Mouse (Mus musculus) heart, embryonic 11.5 days (tissue): ENCODE results near the gene Fam102a. TPM values are rescaled to one million over a fixed set of nuclear protein-coding genes. Genes with fewer than 3 reads are reported as not detected.
A peak's percentile ranks its signal among the peaks of the same experiment; 100 is the strongest.

Experiments
- ATAC-seq: fragments of 200-750 bp; cut with Nextera tagmentation; replicated peaks from 2 replicates; pipeline ENCODE4 v1.8.0; 2017; ENCODE audit warnings: moderate library complexity; ENCODE audit not compliant: insufficient number of reproducible peaks, low FRiP score, low TSS enrichment
- H3K27ac ChIP-seq: fragments of 300-500 bp; sonication (generic); 2 replicates; pipeline ENCODE4 v1.5.1; 2014; ENCODE audit warnings: mild to moderate bottlenecking, low read depth, low read length
- H3K27me3 ChIP-seq: fragments of 300-500 bp; sonication (generic); 2 replicates; pipeline ENCODE4 v1.6.1; 2014; ENCODE audit warnings: mild to moderate bottlenecking, low read length, mixed read lengths; ENCODE audit not compliant: control insufficient read depth, insufficient read depth
- H3K36me3 ChIP-seq: fragments of 300-500 bp; sonication (generic); 2 replicates; pipeline ENCODE4 v1.6.1; 2014; ENCODE audit warnings: mild to moderate bottlenecking, low read length, moderate library complexity, mixed read lengths; ENCODE audit not compliant: control insufficient read depth, insufficient read depth
- H3K4me1 ChIP-seq: fragments of 300-500 bp; sonication (generic); 2 replicates; pipeline ENCODE4 v1.6.1; 2014; ENCODE audit warnings: low read length; ENCODE audit not compliant: control insufficient read depth, insufficient read depth
- H3K4me2 ChIP-seq: fragments of 300-500 bp; sonication (generic); 2 replicates; pipeline ENCODE4 v1.6.1; 2014; ENCODE audit warnings: mild to moderate bottlenecking, moderate library complexity
- H3K4me3 ChIP-seq: fragments of 300-500 bp; sonication (generic); 2 replicates; pipeline ENCODE4 v1.5.1; 2014; ENCODE audit warnings: low read depth, low read length
- H3K9ac ChIP-seq: fragments of 300-500 bp; sonication (generic); 2 replicates; pipeline ENCODE4 v1.6.1; 2014; ENCODE audit warnings: mild to moderate bottlenecking, low read depth, low read length, moderate library complexity
- H3K9me3 ChIP-seq: fragments of 300-500 bp; sonication (generic); replicated peaks from 2 replicates; pipeline ENCODE4 v1.6.1; 2016; ENCODE audit warnings: low read length; ENCODE audit not compliant: control insufficient read depth
- WGBS: fragments of 180-500 bp; shearing (Covaris S2); extraction: QIAGEN DNeasy Blood & Tissue Kit; methylation state at CpG from one replicate; pipeline ENCODE4 v1.1.7; 2014; ENCODE audit not compliant: insufficient replicate concordance; 5-methylcytosine and 5-hydroxymethylcytosine counted together
- polyA plus RNA-seq: library from polyadenylated mRNA; unstranded; fragments of >200 nt; fragmentation: Nextera tagmentation; extraction: Ambion mirVana; gene quantifications from 2 replicates; pipeline ENCODE4 v1.2.1, GENCODE M21; 2014

The Fam102a gene
- polyA plus RNA-seq, 1 experiment from 2014 or later, result 5.2 TPM

GRCm38 (mm10) chr2:32572196-32572595 is 37.1 kb downstream of the Fam102a start:
- Histone ChIP-seq H3K9ac (no peak overlapping the region), H3K4me2 (no peak overlapping the region), H3K36me3 (peaks cover 6% of the 10 kb centered on the region; the same call in 1 of the 2 replicates), H3K4me3 (no peak overlapping the region), H3K9me3 (no peaks in the 10 kb centered on the region), H3K4me1 (peaks cover 10% of the 10 kb centered on the region), H3K27me3 (peaks cover 15% of the 10 kb centered on the region), H3K27ac (no peak overlapping the region)
- 87% methylated on average over 11 of the region's 11 CpGs for WGBS
- ATAC-seq, result no peak

DNA sequence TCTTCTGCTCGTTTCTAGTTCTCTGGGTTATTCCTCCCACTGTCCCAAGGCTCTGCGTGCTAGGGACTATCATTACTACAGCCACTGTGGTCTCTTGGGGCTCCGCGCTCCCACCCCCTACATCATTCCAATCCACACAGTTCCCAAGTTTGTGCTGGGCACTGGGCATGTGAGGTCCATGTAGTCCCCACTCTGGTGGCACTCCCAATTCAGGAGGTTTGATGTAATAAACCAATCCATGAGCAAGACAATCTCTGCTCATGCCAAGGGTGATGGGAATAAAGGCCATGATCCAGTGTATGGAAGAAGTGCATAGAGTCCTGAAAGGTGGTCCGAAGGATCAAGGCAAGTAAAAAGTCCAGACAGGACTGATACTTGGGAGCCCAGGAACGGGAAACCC is 39.4 kb downstream of the Fam102a start, which contains the start of gene Pip5kl1:
TSS of gene Pip5kl1 (plus strand) at position 301 of the 400 bp plus-strand sequence.
- peaks cover 10% of the 10 kb centered on the region for H3K4me1 ChIP-seq
- no peaks in the 10 kb centered on the region for H3K9me3 ChIP-seq
- peaks cover 37% of the 10 kb centered on the region for H3K27me3 ChIP-seq
- no peak for ATAC-seq
- peak within 1 kb of the TSS; percentile 53; the same call in 1 of the 2 replicates for H3K9ac ChIP-seq
- H3K4me3 ChIP-seq, result peak within 1 kb of the TSS; percentile 42
- H3K4me2 ChIP-seq, result peak within 1 kb of the TSS; percentile 82
- H3K27ac ChIP-seq, result no peak within 1 kb of the TSS
- 75% methylated on average over 6 of the region's 6 CpGs for WGBS
- peaks cover 3% of the 10 kb centered on the region; the same call in 1 of the 2 replicates for H3K36me3 ChIP-seq

DNA sequence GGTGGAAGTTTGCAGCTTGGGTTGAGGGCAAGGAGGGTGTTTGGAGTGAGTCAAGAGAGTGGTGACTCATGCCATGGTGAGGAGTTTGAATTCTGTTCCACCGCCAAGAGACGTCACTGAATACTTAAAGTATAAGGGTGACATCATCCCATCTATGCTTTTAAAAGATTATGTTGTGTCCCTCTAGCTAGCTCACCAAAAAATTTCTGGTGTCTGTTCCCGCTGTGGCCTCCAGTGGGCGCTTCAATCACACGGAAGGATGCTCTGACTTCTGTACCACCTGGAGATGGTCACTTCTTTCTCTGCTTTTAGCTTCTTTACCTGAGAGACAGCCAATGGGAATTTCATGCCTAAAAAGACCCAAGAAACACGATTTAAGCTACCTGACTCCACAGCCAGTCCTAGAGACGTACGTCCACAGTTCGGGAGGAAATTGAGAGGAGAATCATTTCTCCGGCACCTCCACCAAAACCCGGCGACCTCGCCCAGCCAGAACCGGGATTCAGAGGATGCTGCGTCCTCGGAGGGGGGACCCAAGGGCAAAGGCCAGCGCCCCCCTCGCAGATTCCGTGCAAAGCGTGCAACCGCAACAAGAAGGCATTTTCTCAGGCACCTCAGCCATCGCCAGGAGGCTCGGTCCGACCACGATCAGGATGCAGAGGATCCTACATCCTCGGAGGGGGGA is 39.9 kb downstream of the Fam102a start:
- Histone ChIP-seq H3K9me3 (no peaks in the 10 kb centered on the region), H3K27me3 (peaks cover 42% of the 10 kb centered on the region), H3K4me3 (peak overlapping the region; percentile 42), H3K4me1 (peaks cover 10% of the 10 kb centered on the region), H3K27ac (no peak overlapping the region), H3K36me3 (peaks cover 3% of the 10 kb centered on the region; the same call in 1 of the 2 replicates), H3K9ac (peak overlapping the region; percentile 53; the same call in 1 of the 2 replicates), H3K4me2 (peak overlapping the region; percentile 82)
- WGBS, result 2% methylated on average over 26 of the region's 26 CpGs
- ATAC-seq, result no peak

DNA sequence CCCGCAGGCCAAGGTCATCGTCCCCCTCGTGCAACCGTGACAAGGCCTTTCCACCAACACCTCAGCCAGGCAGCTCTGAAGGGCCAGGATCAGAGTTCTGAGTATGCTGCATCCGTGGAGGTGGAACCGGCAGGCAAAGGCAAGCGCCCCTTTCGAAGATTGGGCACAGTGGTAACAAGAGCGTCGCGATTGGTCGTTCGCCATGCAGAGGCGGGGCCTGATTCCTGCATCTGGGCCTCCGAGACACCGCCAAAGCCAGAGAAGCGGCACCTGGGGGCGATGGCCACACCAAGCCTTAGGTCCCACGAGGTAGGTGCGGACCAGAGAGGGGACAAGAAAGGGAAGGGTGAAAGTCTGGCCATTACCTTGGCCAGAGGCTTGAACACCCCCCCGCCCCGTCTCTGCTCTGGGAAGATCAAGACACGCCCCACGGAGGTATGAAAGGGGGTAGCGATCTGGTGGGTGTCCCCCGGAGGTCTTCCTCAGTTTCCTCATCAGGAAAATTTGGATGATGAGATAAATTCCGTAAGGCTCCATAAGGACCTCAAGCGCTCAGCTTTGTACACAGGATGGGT is 40.5 kb downstream of the Fam102a start, which contains the start of gene 9430097D07Rik:
TSS of gene 9430097D07Rik (minus strand) at position 99 of the 575 bp plus-strand sequence.
- H3K9me3 ChIP-seq, result no peaks in the 10 kb centered on the region
- ATAC-seq, result no peak
- WGBS, result 6% methylated on average over 28 of the region's 28 CpGs
- H3K4me1 ChIP-seq, result peaks cover 10% of the 10 kb centered on the region
- peak within 1 kb of the TSS; percentile 82 for H3K4me2 ChIP-seq
- peak within 1 kb of the TSS; percentile 53; the same call in 1 of the 2 replicates for H3K9ac ChIP-seq
- peaks cover 3% of the 10 kb centered on the region; the same call in 1 of the 2 replicates for H3K36me3 ChIP-seq
- H3K27ac ChIP-seq, result no peak within 1 kb of the TSS
- H3K4me3 ChIP-seq, result peak within 1 kb of the TSS; percentile 42
- peaks cover 47% of the 10 kb centered on the region for H3K27me3 ChIP-seq

GRCm38 (mm10) chr2:32576532-32576931 is 41.4 kb downstream of the Fam102a start:
- no peak for ATAC-seq
- H3K27me3 ChIP-seq, result peaks cover 48% of the 10 kb centered on the region

GRCm38 (mm10) chr2:32578146-32579046 is 43.3 kb downstream of the Fam102a start:
- Histone ChIP-seq H3K9me3 (no peaks in the 10 kb centered on the region), H3K27ac (no peak overlapping the region), H3K4me1 (0 out of 2 replicates have a peak, but pooled peaks cover 4% of the 10 kb centered on the region), H3K4me3 (no peak overlapping the region), H3K36me3 (no peaks in the 10 kb centered on the region), H3K9ac (no peak overlapping the region), H3K4me2 (no peak overlapping the region), H3K27me3 (peaks cover 48% of the 10 kb centered on the region)
- WGBS, result 40% methylated on average over 24 of the region's 30 CpGs
- ATAC-seq, result no peak

More at GRCm38 (mm10) chr2:32576532-32576931, 41.4 kb downstream of the Fam102a start:
- no peak overlapping the region for H3K27ac ChIP-seq
- H3K9ac ChIP-seq, result no peak overlapping the region
- 86% methylated on average over 9 of the region's 9 CpGs for WGBS
- H3K4me1 ChIP-seq, result peaks cover 7% of the 10 kb centered on the region
- no peak overlapping the region for H3K4me3 ChIP-seq
- H3K9me3 ChIP-seq, result no peaks in the 10 kb centered on the region
- H3K4me2 ChIP-seq, result no peak overlapping the region
- H3K36me3 ChIP-seq, result peaks cover 3% of the 10 kb centered on the region; the same call in 1 of the 2 replicates

DNA sequence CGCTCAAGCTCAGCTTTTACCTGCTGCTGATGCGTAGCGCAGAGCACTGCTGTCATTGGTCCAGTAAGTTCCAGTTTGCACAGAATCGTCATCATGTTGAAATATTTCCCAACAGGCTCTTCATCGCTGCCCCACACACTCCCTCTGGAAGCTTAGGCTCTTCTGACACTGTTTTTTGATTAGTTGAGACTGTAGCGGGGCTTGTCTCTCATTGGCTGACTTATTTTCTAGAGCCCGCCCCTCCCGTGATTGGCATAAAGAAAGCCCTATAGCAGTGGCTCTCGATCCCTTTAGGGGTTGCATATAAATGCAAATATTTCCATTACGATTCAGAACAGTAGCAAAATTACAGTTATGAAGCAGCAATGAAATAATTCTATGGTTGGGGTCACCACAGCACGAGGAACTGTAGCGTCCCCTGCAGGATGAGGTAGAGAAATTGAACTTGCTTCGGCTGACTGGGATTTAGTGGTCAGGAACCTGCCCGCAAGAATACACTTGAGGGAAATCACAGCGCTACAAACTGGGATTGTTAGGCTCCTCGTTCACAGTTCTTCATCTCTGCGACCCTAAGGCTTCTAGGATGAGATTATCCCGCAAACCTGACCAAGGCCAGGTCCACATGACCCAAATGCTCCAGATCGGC is 46.4 kb downstream of the Fam102a start:
- peak overlapping the region; percentile 13 for H3K4me3 ChIP-seq
- no peaks in the 10 kb centered on the region for H3K9me3 ChIP-seq
- no peak overlapping the region for H3K27ac ChIP-seq
- H3K4me1 ChIP-seq, result peaks cover 3% of the 10 kb centered on the region
- H3K4me2 ChIP-seq, result peak overlapping the region; percentile 44
- peaks cover 36% of the 10 kb centered on the region for H3K27me3 ChIP-seq
- ATAC-seq, result no peak
- 31% methylated on average over 19 of the region's 19 CpGs for WGBS
- H3K36me3 ChIP-seq, result no peaks in the 10 kb centered on the region
- H3K9ac ChIP-seq, result no peak overlapping the region
